Mouse (Mus musculus): ENCODE measurements around the gene Olfr281.

- TF ChIP-seq CTCF (IDR thresholded peaks at IDR 0.05; ENCODE audit: low read depth, low read length) (no peak), POLR2A (IDR thresholded peaks at IDR 0.05; ENCODE audit: borderline replicate concordance, low read depth, low read length) (no peak)
Measured at GRCm38 (mm10) chr15:98491332-98491731, 38.9 kb downstream of the Olfr281 start.
